Mouse (Mus musculus) bone marrow, adult 2 months (tissue): ENCODE results near the gene Gm10961.

Source experiments
- CTCF ChIP-seq: fragments of 200-500 bp; IDR thresholded peaks from 2 replicates; pipeline ENCODE4 v1.5.1; 2011; ENCODE audit warnings: low read length, control low read depth; ENCODE audit not compliant: control insufficient read depth, insufficient read depth
- POLR2A ChIP-seq: fragments of 200-500 bp; IDR thresholded peaks from 2 replicates; pipeline ENCODE4 v1.6.1; 2011; ENCODE audit warnings: low read depth, mild to moderate bottlenecking, control low read depth, low read length, borderline replicate concordance; ENCODE audit not compliant: control insufficient read depth

- no peak for TF ChIP-seq CTCF
- no peak for TF ChIP-seq POLR2A
These were observed 25.0 kb downstream of the Gm10961 start for GRCm38 (mm10) chr3:107656151-107656550.
